Mouse (Mus musculus) kidney, adult 2 months (tissue): Measurements from ENCODE around the gene Ikzf1.

ENCODE experiments used
- CTCF ChIP-seq: fragments of 200-500 bp; conservative IDR thresholded peaks from 2 replicates; pipeline ENCODE4 v1.5.1; 2011; ENCODE audit warnings: low read depth, mild to moderate bottlenecking, control low read depth, low read length, moderate library complexity, mixed read lengths; ENCODE audit not compliant: insufficient read depth, insufficient read length
- POLR2A ChIP-seq: fragments of 200-500 bp; IDR thresholded peaks from one replicate; pipeline ENCODE4 v1.6.1; 2011; ENCODE audit warnings: low read depth, low read length, control low read depth

- TF ChIP-seq CTCF (no peak), POLR2A (no peak)
Measured at GRCm38 (mm10) chr11:11693446-11693845, 8.6 kb downstream of the Ikzf1 start.
